Mouse (Mus musculus) layer of hippocampus, adult 2 months (tissue): ENCODE results near the gene Scn10a. TPM values are rescaled to one million over a fixed set of nuclear protein-coding genes. Genes with fewer than 3 reads are reported as not detected.

Experiments
- DNase-seq, 2 experiments: peaks; one replicate each; pipeline ENCODE4 v3.0.0; 2022; ENCODE audit warnings: low spot score in 2 of 2
- H3K27ac ChIP-seq: fragments of 200-600 bp; 2 replicates; pipeline ENCODE4 v1.8.1; 2022
- H3K4me3 ChIP-seq: fragments of 200-600 bp; 2 replicates; pipeline ENCODE4 v1.8.1; 2022; ENCODE audit warnings: mild to moderate bottlenecking
- CTCF ChIP-seq: fragments of 200-600 bp; conservative IDR thresholded peaks from 2 replicates; pipeline ENCODE4 v1.8.1; 2022; ENCODE audit warnings: antibody characterized with exemption, mild to moderate bottlenecking, moderate library complexity
- total RNA-seq, 2 experiments: library from RNA; stranded (reverse); gene quantifications; 2 replicates each; pipeline ENCODE4 v1.2.3; 2021

The Scn10a gene
- total RNA-seq, 2 experiments from 2014 or later = not detected

- no peak overlapping the region for H3K4me3 ChIP-seq
- no peak for TF ChIP-seq CTCF
- no peak overlapping the region for H3K27ac ChIP-seq
- no peak for DNase-seq
These were observed 90.3 kb downstream of the Scn10a start for GRCm38 (mm10) chr9:119628690-119629268.

DNA sequence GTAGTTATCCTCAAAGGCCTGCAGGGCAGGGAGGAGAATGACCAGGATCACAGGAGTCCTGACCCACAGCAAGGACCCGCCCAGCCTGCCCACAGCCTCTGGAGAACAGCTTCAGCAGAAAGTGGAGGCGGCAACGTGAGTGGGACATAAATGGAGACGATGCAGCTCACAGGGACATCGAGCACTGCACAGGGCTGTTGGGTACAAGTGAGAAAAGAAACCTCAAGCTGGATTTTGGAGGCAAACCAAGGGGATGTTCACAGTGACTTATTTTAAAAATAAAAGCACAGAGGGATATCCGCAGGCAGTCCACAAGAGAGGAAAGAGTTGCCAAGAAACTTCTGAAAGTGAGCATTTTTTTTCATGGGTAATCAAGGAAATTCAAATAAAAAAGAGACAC, 91.9 kb downstream of the Scn10a start:
- no peak overlapping the region for H3K27ac ChIP-seq
- DNase-seq = no peak
- no peak for TF ChIP-seq CTCF
- no peak overlapping the region for H3K4me3 ChIP-seq

GRCm38 (mm10) chr9:119624151-119624550, 95.0 kb downstream of the Scn10a start:
- Histone ChIP-seq H3K4me3 (no peak overlapping the region), H3K27ac (no peak overlapping the region)
- no peak for TF ChIP-seq CTCF
- DNase-seq = no peak

DNA sequence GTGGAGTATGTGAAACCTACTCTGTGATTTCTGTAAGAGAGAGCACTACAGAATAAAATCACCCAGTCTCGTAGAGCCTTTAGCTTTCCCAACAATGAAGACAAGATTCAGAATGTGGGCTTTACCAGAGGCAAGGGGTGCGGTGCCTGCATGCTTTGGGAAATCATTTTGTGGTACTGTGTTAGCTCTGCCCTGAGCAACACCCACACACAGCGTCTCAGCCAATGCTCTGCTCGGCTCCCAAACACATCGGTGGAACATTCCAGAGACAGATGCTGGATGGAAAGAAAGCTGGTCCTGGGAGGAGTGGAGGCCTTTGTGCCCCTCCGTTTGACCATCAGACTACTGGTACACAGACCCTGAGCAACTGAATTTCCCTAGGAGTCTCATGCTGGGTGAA, 104.3 kb downstream of the Scn10a start:
- no peak for DNase-seq

DNA sequence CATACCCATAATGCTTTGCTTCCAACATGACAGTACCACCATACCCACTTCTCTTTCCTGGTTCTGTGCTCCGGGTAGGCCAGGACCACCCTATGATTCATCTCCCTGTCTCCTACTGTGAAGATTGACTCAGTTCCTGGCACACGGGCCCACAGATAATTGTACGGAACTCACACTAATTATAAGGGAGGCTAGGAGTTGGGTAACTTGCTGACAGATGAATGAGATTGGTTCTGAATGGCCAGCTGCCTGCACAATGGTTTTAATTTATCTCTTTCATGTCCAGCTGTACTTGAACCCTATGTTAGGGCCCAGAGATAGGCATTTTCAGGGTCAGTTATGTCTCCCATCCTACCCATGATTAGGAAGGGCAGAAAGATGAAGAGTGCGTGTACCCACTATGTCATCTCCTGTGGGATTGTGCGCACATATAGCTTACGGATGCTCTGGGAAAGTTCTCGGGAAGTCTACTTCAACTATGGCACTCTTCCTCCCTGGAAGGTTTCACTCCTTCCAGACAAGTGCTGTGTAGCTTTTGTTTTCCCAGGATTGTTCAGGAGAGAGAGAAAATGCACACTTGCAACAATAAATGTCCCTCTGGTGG, 108.5 kb downstream of the Scn10a start:
- H3K4me3 ChIP-seq = no peak overlapping the region
- no peak for TF ChIP-seq CTCF
- DNase-seq = no peak
- no peak overlapping the region for H3K27ac ChIP-seq

More for the DNA sequence above, 104.3 kb downstream of the Scn10a start:
- Histone ChIP-seq H3K4me3 (no peak overlapping the region), H3K27ac (no peak overlapping the region)
- no peak for TF ChIP-seq CTCF

DNA sequence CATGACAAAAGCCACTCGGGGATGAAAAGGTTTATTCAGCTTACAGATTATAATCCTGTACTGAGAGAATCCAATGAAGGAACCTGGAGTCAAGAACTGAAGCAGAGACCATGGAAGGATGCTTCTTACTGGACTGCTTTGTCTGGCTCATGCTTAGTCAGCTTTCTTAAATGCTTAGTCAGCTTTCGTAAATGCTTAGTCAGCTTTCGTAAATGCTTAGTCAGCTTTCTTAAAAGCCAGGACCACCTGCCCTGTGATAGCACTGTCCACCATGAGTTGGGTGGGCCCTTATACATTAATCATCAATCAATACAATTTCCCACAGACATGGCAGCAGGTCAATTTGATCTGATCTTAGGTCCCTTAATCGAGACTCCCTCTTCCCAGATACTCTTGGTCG, 112.2 kb downstream of the Scn10a start:
- no peak for DNase-seq
- no peak overlapping the region for H3K4me3 ChIP-seq
- TF ChIP-seq CTCF = no peak
- H3K27ac ChIP-seq = no peak overlapping the region

DNA sequence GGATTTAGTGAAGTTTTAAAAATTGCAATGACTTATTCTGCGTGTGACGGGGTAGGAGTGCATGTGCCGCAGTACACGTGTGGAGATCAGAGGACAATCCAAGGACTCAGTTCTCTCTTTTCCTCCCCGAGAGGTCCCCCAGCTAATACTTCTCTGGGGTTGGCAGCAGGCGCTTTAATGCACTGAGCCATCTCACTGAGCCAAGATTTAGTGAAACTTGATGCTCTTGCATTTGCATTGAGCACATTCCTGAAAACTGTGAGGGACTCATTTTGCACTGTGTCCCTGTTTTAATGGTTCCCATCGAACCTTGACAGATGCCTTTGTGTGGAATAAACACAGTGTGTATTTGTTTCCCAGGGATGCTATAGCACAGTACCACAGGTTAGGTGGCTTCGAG, 114.5 kb downstream of the Scn10a start:
- no peak for TF ChIP-seq CTCF

GRCm38 (mm10) chr9:119598501-119598900, 120.6 kb downstream of the Scn10a start:
- Histone ChIP-seq H3K27ac (no peak overlapping the region), H3K4me3 (no peak overlapping the region)
- TF ChIP-seq CTCF = no peak
- no peak for DNase-seq

More for the DNA sequence above, 114.5 kb downstream of the Scn10a start:
- Histone ChIP-seq H3K27ac (no peak overlapping the region), H3K4me3 (no peak overlapping the region)
- DNase-seq = no peak

GRCm38 (mm10) chr9:119597332-119597731, 121.8 kb downstream of the Scn10a start:
- no peak for TF ChIP-seq CTCF
- Histone ChIP-seq H3K4me3 (no peak overlapping the region), H3K27ac (no peak overlapping the region)
- no peak for DNase-seq

GRCm38 (mm10) chr9:119589592-119589991, 129.5 kb downstream of the Scn10a start:
- H3K4me3 ChIP-seq = no peak overlapping the region
- TF ChIP-seq CTCF = no peak
- no peak overlapping the region for H3K27ac ChIP-seq
- no peak for DNase-seq

DNA sequence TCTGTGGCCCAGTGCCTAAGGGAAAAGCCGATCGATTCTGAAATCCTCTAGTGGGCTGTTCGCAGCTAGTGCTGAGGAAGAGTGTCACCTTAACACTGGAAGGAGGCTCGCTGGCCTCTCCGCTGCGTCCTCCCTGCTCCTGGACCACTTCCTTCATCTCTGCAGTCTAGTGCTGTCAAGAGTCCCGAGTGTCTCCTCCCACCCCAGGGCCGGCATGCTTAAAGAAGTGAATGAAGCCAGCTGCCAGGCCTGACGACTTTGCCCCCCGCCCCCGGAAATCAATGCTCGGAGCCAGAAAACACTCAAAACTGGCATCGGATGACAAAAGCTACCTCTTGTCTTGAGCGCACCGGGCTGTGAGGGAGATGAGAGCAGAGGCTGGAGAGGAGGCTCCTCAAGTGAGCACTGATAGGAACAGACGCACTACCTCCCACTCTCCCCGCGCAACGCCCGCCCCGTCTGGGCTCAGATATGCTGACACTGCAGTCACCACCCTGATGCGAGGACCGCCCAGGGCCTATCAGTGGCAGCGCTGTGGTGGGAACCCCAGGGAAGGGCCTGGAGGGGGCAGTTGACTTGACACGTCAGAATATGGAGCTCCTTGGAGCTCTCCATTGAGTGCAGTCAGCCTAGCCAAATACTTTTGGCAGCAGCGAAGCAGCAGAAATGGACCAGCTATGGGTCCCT, 130.2 kb downstream of the Scn10a start:
- no peak overlapping the region for H3K27ac ChIP-seq
- no peak overlapping the region for H3K4me3 ChIP-seq
- DNase-seq = no peak
- no peak for TF ChIP-seq CTCF

GRCm38 (mm10) chr9:119580668-119581067, 138.5 kb downstream of the Scn10a start:
- Histone ChIP-seq H3K27ac (no peak overlapping the region), H3K4me3 (no peak overlapping the region)
- peak; percentile 99 for TF ChIP-seq CTCF
- peak; percentile 57 to 85 for DNase-seq

DNA sequence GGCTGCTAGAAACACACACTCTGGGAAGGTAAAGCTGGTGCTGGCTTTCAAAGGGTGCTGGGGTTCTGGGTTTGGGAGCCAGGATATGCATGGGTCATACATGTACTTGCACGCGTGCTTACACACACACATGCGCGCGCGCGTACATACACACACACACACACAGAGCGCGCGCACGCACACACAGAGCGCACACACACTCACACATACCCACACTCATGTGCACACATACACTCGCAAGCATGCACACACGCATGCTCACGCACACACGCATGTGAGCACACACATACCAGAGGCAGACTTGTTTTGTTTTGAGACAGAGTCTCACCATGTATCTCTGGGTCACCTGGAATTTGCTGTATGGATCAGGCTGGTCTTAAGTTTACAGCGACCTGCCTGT, 138.9 kb downstream of the Scn10a start:
- no peak for TF ChIP-seq CTCF
- Histone ChIP-seq H3K27ac (no peak overlapping the region), H3K4me3 (no peak overlapping the region)
- DNase-seq = no peak
